Mouse (Mus musculus): ENCODE results near the gene Lamc1. TPM values are rescaled to one million over a fixed set of nuclear protein-coding genes. Genes with fewer than 3 reads are reported as not detected.

Lamc1 gene
- total and polyA plus RNA-seq, 2 experiments, result 8.1 to 11.5 TPM

- no peaks in the 10 kb centered on the region for H3K36me3 ChIP-seq (ENCODE audit: control insufficient read depth, insufficient read depth, low read length)
- 94% methylated on average over 3 of the region's 3 CpGs for WGBS
Measured at GRCm38 (mm10) chr1:153371846-153372245, 39.3 kb upstream of the Lamc1 start.

GRCm38 (mm10) chr1:153369011-153369410 is 36.4 kb upstream of the Lamc1 start:
- Histone ChIP-seq H3K27me3 (ENCODE audit: control insufficient read depth, insufficient read depth, low read length) (no peaks in the 10 kb centered on the region), H3K4me3 (ENCODE audit: insufficient read depth, low read depth, low read length) (no peak overlapping the region), H3K9ac (ENCODE audit: low read depth, low read length) (no peak overlapping the region), H3K79me2 (ENCODE audit: control insufficient read depth, insufficient read depth, low read length) (no peaks in the 10 kb centered on the region), H3K4me1 (ENCODE audit: control insufficient read depth, insufficient read depth, low read length) (no peaks in the 10 kb centered on the region; the same call in none of the 2 replicates), H3K27ac (replicated peaks; ENCODE audit: insufficient read depth, low read depth, low read length) (no peak overlapping the region), H3K36me3 (ENCODE audit: control insufficient read depth, insufficient read depth, low read length) (no peaks in the 10 kb centered on the region)
- DNase-seq (ENCODE audit: extremely low read depth, low read depth, low spot score), result no peak
- WGBS, result 68% methylated on average over 6 of the region's 6 CpGs
- no peak for TF ChIP-seq CTCF (IDR thresholded peaks at IDR 0.05; ENCODE audit: low read depth, low read length)
- TF ChIP-seq POLR2A (IDR thresholded peaks at IDR 0.05; ENCODE audit: extremely low read depth, insufficient read depth, low read length), result no peak

More at GRCm38 (mm10) chr1:153371846-153372245, 39.3 kb upstream of the Lamc1 start:
- H3K27ac ChIP-seq (replicated peaks; ENCODE audit: insufficient read depth, low read depth, low read length), result no peak overlapping the region
- no peaks in the 10 kb centered on the region for H3K27me3 ChIP-seq (ENCODE audit: control insufficient read depth, insufficient read depth, low read length)
- no peak overlapping the region for H3K4me3 ChIP-seq (ENCODE audit: insufficient read depth, low read depth, low read length)
- DNase-seq (ENCODE audit: extremely low read depth, low read depth, low spot score), result no peak
- no peaks in the 10 kb centered on the region for H3K79me2 ChIP-seq (ENCODE audit: control insufficient read depth, insufficient read depth, low read length)
- no peak for TF ChIP-seq CTCF (IDR thresholded peaks at IDR 0.05; ENCODE audit: low read depth, low read length)
- no peak overlapping the region for H3K9ac ChIP-seq (ENCODE audit: low read depth, low read length)
- no peaks in the 10 kb centered on the region; the same call in none of the 2 replicates for H3K4me1 ChIP-seq (ENCODE audit: control insufficient read depth, insufficient read depth, low read length)

DNA sequence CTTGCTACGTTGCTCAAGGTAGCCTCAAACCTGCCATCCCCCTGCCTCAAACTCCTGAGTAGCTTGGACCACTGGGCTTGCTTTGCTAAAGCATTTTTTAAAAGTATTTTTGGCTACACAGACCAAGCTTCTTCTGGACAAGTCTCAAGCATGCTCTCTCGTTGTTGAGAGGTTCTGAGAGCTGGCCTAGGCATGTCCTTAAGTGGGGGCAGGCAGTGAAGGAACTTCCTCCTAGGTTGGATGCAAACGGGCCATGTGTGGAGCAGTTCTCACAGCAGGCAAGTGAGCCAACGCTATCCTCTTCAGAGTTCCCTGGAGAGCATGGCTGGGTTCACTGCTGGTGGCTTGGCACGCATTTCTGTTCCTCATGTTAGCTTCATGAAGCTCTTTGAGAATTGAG is 34.5 kb upstream of the Lamc1 start:
- Histone ChIP-seq H3K27me3 (ENCODE audit: control insufficient read depth, insufficient read depth, low read length) (no peaks in the 10 kb centered on the region), H3K79me2 (ENCODE audit: control insufficient read depth, insufficient read depth, low read length) (no peaks in the 10 kb centered on the region), H3K9ac (ENCODE audit: low read depth, low read length) (no peak overlapping the region), H3K4me3 (ENCODE audit: insufficient read depth, low read depth, low read length) (no peak overlapping the region), H3K4me1 (ENCODE audit: control insufficient read depth, insufficient read depth, low read length) (no peaks in the 10 kb centered on the region; the same call in none of the 2 replicates), H3K27ac (replicated peaks; ENCODE audit: insufficient read depth, low read depth, low read length) (no peak overlapping the region), H3K36me3 (ENCODE audit: control insufficient read depth, insufficient read depth, low read length) (no peaks in the 10 kb centered on the region)
- DNase-seq (ENCODE audit: extremely low read depth, low read depth, low spot score), result no peak
- WGBS, result 77% methylated on average over 5 of the region's 5 CpGs
- no peak for TF ChIP-seq CTCF (IDR thresholded peaks at IDR 0.05; ENCODE audit: low read depth, low read length)
- no peak for TF ChIP-seq POLR2A (IDR thresholded peaks at IDR 0.05; ENCODE audit: extremely low read depth, insufficient read depth, low read length)

DNA sequence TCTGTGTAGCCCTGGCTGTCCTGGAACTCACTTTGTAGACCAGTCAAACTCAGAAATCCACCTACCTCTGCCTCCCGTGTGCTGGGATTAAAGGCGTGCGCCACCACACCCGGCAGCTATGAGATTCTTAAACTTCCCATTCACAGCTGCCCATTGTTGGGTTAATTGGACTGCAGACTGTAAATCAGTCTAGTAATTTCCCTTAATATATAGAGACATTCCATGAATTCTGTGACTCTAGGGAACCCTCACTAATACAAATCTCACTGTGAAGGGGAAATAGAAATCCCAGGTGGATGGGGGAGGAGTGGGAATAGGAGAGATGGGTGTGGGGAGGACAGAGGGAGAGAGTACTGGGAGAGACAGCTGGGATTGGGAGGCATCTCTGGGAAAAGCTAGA is 29.3 kb upstream of the Lamc1 start:
- Histone ChIP-seq H3K4me1 (ENCODE audit: control insufficient read depth, insufficient read depth, low read length) (no peaks in the 10 kb centered on the region), H3K36me3 (ENCODE audit: control insufficient read depth, insufficient read depth, low read length) (no peaks in the 10 kb centered on the region), H3K27me3 (ENCODE audit: control insufficient read depth, insufficient read depth, low read length) (no peaks in the 10 kb centered on the region), H3K9ac (ENCODE audit: low read depth, low read length) (no peak overlapping the region), H3K27ac (replicated peaks; ENCODE audit: insufficient read depth, low read depth, low read length) (no peak overlapping the region), H3K4me3 (ENCODE audit: insufficient read depth, low read depth, low read length) (no peak overlapping the region), H3K79me2 (ENCODE audit: control insufficient read depth, insufficient read depth, low read length) (no peaks in the 10 kb centered on the region)
- over 99% methylated on average over 4 of the region's 4 CpGs for WGBS
- DNase-seq (ENCODE audit: extremely low read depth, low read depth, low spot score), result no peak
- TF ChIP-seq CTCF (IDR thresholded peaks at IDR 0.05; ENCODE audit: low read depth, low read length) (no peak), POLR2A (IDR thresholded peaks at IDR 0.05; ENCODE audit: extremely low read depth, insufficient read depth, low read length) (no peak)

DNA sequence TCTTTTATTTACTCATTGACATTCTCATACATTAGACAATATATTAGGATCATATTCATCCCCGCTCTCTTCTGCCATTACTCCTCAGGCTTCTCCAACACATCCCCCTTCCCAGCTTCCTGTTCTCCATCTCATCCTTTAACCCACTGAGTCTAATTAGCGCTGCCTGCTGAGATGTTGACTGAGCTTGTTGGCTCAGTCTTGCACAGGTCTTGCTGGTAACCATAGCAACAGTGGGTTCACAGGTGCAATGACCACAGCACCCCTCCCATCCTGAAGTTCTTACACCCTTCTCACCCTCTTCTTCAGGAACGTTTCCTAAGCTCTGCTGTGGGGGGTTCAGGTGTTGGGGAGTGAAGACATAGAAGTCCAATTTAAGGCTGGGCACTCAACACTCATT is 28.0 kb upstream of the Lamc1 start:
- no peaks in the 10 kb centered on the region for H3K4me1 ChIP-seq (ENCODE audit: control insufficient read depth, insufficient read depth, low read length)
- 54% methylated on average over 3 of the region's 3 CpGs for WGBS
- no peak for TF ChIP-seq CTCF (IDR thresholded peaks at IDR 0.05; ENCODE audit: low read depth, low read length)
- TF ChIP-seq POLR2A (IDR thresholded peaks at IDR 0.05; ENCODE audit: extremely low read depth, insufficient read depth, low read length), result no peak
- no peaks in the 10 kb centered on the region for H3K79me2 ChIP-seq (ENCODE audit: control insufficient read depth, insufficient read depth, low read length)
- no peaks in the 10 kb centered on the region for H3K36me3 ChIP-seq (ENCODE audit: control insufficient read depth, insufficient read depth, low read length)
- H3K27me3 ChIP-seq (ENCODE audit: control insufficient read depth, insufficient read depth, low read length), result no peaks in the 10 kb centered on the region
- H3K9ac ChIP-seq (ENCODE audit: low read depth, low read length), result no peak overlapping the region
- DNase-seq (ENCODE audit: extremely low read depth, low read depth, low spot score), result no peak
- H3K27ac ChIP-seq (replicated peaks; ENCODE audit: insufficient read depth, low read depth, low read length), result no peak overlapping the region
- H3K4me3 ChIP-seq (ENCODE audit: insufficient read depth, low read depth, low read length), result no peak overlapping the region

GRCm38 (mm10) chr1:153357218-153357617 is 24.6 kb upstream of the Lamc1 start:
- H3K4me3 ChIP-seq (ENCODE audit: insufficient read depth, low read depth, low read length), result no peak overlapping the region

More at GRCm38 (mm10) chr1:153357218-153357617, 24.6 kb upstream of the Lamc1 start:
- no peak for DNase-seq (ENCODE audit: extremely low read depth, low read depth, low spot score)
- H3K36me3 ChIP-seq (ENCODE audit: control insufficient read depth, insufficient read depth, low read length), result no peaks in the 10 kb centered on the region
- TF ChIP-seq POLR2A (IDR thresholded peaks at IDR 0.05; ENCODE audit: extremely low read depth, insufficient read depth, low read length), result no peak
- TF ChIP-seq CTCF (IDR thresholded peaks at IDR 0.05; ENCODE audit: low read depth, low read length), result no peak
- no peaks in the 10 kb centered on the region for H3K79me2 ChIP-seq (ENCODE audit: control insufficient read depth, insufficient read depth, low read length)
- H3K27me3 ChIP-seq (ENCODE audit: control insufficient read depth, insufficient read depth, low read length), result no peaks in the 10 kb centered on the region
- H3K4me1 ChIP-seq (ENCODE audit: control insufficient read depth, insufficient read depth, low read length), result 0 out of 2 replicates have a peak, but pooled peaks cover 2% of the 10 kb centered on the region
- no peak overlapping the region for H3K9ac ChIP-seq (ENCODE audit: low read depth, low read length)
- H3K27ac ChIP-seq (replicated peaks; ENCODE audit: insufficient read depth, low read depth, low read length), result no peak overlapping the region
- 94% methylated on average over 1 of the region's 1 CpGs for WGBS
